Mouse (Mus musculus): ENCODE measurements around the gene Slc25a18.

- no peak for TF ChIP-seq CTCF (IDR thresholded peaks at IDR 0.05; ENCODE audit: control insufficient read depth, insufficient read depth, insufficient read length)
- no peak for TF ChIP-seq MYOD1 (IDR thresholded peaks at IDR 0.05; ENCODE audit: control insufficient read depth, insufficient read length, low read depth)
- no peak for TF ChIP-seq CEBPB (IDR thresholded peaks at IDR 0.05; ENCODE audit: low read depth)
- no peak for TF ChIP-seq USF1 (IDR thresholded peaks at IDR 0.05; ENCODE audit: low read depth)
- TF ChIP-seq MAX (IDR thresholded peaks at IDR 0.05), result no peak
- TF ChIP-seq MYOG (IDR thresholded peaks at IDR 0.05; ENCODE audit: control insufficient read depth, extremely low read depth, insufficient read length), result no peak
- TF ChIP-seq FOSL1 (IDR thresholded peaks at IDR 0.05; ENCODE audit: insufficient read depth, low read length, poor library complexity, severe bottlenecking), result no peak
These were observed 26.2 kb downstream of the Slc25a18 start for GRCm38 (mm10) chr6:120799581-120800041.

Data from C2C12 (cell line).